Mouse (Mus musculus) MEL (cell line): Measurements from ENCODE around the gene Nxpe5. TPM values are rescaled to one million over a fixed set of nuclear protein-coding genes. Genes with fewer than 3 reads are reported as not detected.

ENCODE experiments used
- DNase-seq: peaks from one replicate; pipeline ENCODE4 v3.0.0; 2011; ENCODE audit warnings: low read depth, low spot score
- H3K27ac ChIP-seq: 2 replicates; pipeline ENCODE4 v1.5.1; 2012; ENCODE audit warnings: low read depth, mild to moderate bottlenecking, control low read depth, low read length, moderate library complexity; ENCODE audit not compliant: control insufficient read depth
- H3K27me3 ChIP-seq, 2 experiments: fragments of 150-350 bp in 1 of 2; sonication (generic) in 1 of 2; 2 replicates each; pipeline ENCODE4 v1.6.1; 2012; ENCODE audit warnings: low read length in 2 of 2, mild to moderate bottlenecking in 2 of 2, improper control_type of control experiment in 1 of 2, moderate library complexity in 1 of 2; ENCODE audit not compliant: insufficient read depth in 2 of 2, control insufficient read depth in 1 of 2
- H3K36me3 ChIP-seq, 2 experiments: 2 replicates each; pipeline ENCODE4 v1.6.1; 2012 to 2014; ENCODE audit warnings: low read length in 2 of 2, improper control_type of control experiment in 1 of 2, inconsistent platforms in 1 of 2, mild to moderate bottlenecking in 1 of 2; ENCODE audit not compliant: insufficient read depth in 2 of 2, control insufficient read depth in 1 of 2
- H3K4me1 ChIP-seq, 2 experiments: fragments of 150-350 bp in 1 of 2; sonication (generic) in 1 of 2; 2 replicates each; pipeline ENCODE4 v1.6.1; 2012; ENCODE audit warnings: low read length in 2 of 2, improper control_type of control experiment in 1 of 2, mild to moderate bottlenecking in 1 of 2; ENCODE audit not compliant: insufficient read depth in 2 of 2, control insufficient read depth in 1 of 2
- H3K4me3 ChIP-seq, 2 experiments: fragments of 150-350 bp in 1 of 2; sonication (generic) in 1 of 2; 2 replicates each; pipeline ENCODE4 v1.5.1; 2012; ENCODE audit warnings: low read depth in 2 of 2, low read length in 2 of 2, mild to moderate bottlenecking in 2 of 2, moderate library complexity in 2 of 2, control low read depth in 1 of 2, improper control_type of control experiment in 1 of 2; ENCODE audit not compliant: control insufficient read depth in 1 of 2, insufficient read depth in 1 of 2
- H3K79me2 ChIP-seq: 2 replicates; pipeline ENCODE4 v1.6.1; 2012; ENCODE audit warnings: mild to moderate bottlenecking, low read length, moderate library complexity; ENCODE audit not compliant: control insufficient read depth, poor library complexity, insufficient read depth
- H3K9ac ChIP-seq: 2 replicates; pipeline ENCODE4 v1.6.1; 2012; ENCODE audit warnings: low read depth, mild to moderate bottlenecking, control low read depth, low read length, moderate library complexity; ENCODE audit not compliant: control insufficient read depth, poor library complexity, severe bottlenecking
- H3K9me3 ChIP-seq: fragments of 150-350 bp; sonication (generic); replicated peaks from 2 replicates; pipeline ENCODE4 v1.6.1; 2012; ENCODE audit warnings: mild to moderate bottlenecking, low read length, improper control_type of control experiment, moderate library complexity; ENCODE audit not compliant: insufficient read depth
- BHLHE40 ChIP-seq: IDR thresholded peaks from 2 replicates; pipeline ENCODE4 v1.6.1; 2012; ENCODE audit warnings: low read depth, mild to moderate bottlenecking, inconsistent platforms, low read length, improper control_type of control experiment, borderline replicate concordance
- CHD1 ChIP-seq: IDR thresholded peaks from 2 replicates; pipeline ENCODE4 v1.6.1; 2012; ENCODE audit warnings: low read depth, mild to moderate bottlenecking, inconsistent platforms, low read length, improper control_type of control experiment
- CHD2 ChIP-seq: IDR thresholded peaks from 2 replicates; pipeline ENCODE4 v1.6.1; 2011; ENCODE audit warnings: low read length, improper control_type of control experiment
- ELF1 ChIP-seq: IDR thresholded peaks from 2 replicates; pipeline ENCODE4 v1.6.1; 2014; ENCODE audit warnings: low read depth, mild to moderate bottlenecking, inconsistent platforms, low read length, improper control_type of control experiment, moderate library complexity
- EP300 ChIP-seq, 2 experiments: IDR thresholded peaks; 2 replicates each; pipeline ENCODE4 v1.6.1; 2011; ENCODE audit warnings: improper control_type of control experiment in 2 of 2, low read length in 2 of 2, low read depth in 1 of 2, mild to moderate bottlenecking in 1 of 2
- ETS1 ChIP-seq: IDR thresholded peaks from 2 replicates; pipeline ENCODE4 v1.6.1; 2012; ENCODE audit warnings: low read depth, mild to moderate bottlenecking, inconsistent platforms, low read length, improper control_type of control experiment, moderate library complexity
- GABPA ChIP-seq: IDR thresholded peaks from 2 replicates; pipeline ENCODE4 v1.6.1; 2012; ENCODE audit warnings: low read depth, mild to moderate bottlenecking, inconsistent platforms, low read length, improper control_type of control experiment, moderate library complexity
- GATA1 ChIP-seq: IDR thresholded peaks from 2 replicates; pipeline ENCODE4 v1.6.1; 2011; ENCODE audit warnings: low read depth, low read length, improper control_type of control experiment
- KAT2A ChIP-seq: conservative IDR thresholded peaks from 2 replicates; pipeline ENCODE4 v1.6.1; 2012; ENCODE audit warnings: low read depth, low read length, improper control_type of control experiment, inconsistent platforms
- MAFK ChIP-seq: IDR thresholded peaks from 2 replicates; pipeline ENCODE4 v1.6.1; 2011; ENCODE audit warnings: low read depth, mild to moderate bottlenecking, low read length, improper control_type of control experiment, borderline replicate concordance
- MAX ChIP-seq: IDR thresholded peaks from 2 replicates; pipeline ENCODE4 v1.6.1; 2011; ENCODE audit warnings: low read length, improper control_type of control experiment
- MAZ ChIP-seq: IDR thresholded peaks from 2 replicates; pipeline ENCODE4 v1.6.1; 2012; ENCODE audit warnings: low read depth, mild to moderate bottlenecking, inconsistent platforms, low read length, improper control_type of control experiment
- MYB ChIP-seq: IDR thresholded peaks from 2 replicates; pipeline ENCODE4 v1.6.1; 2011; ENCODE audit warnings: mild to moderate bottlenecking, low read depth, low read length, improper control_type of control experiment
- NELFE ChIP-seq: IDR thresholded peaks from 2 replicates; pipeline ENCODE4 v1.6.1; 2011; ENCODE audit warnings: low read depth, low read length, improper control_type of control experiment
- NRF1 ChIP-seq: IDR thresholded peaks from 2 replicates; pipeline ENCODE4 v1.6.1; 2014; ENCODE audit warnings: low read depth, mild to moderate bottlenecking, inconsistent platforms, low read length, improper control_type of control experiment, moderate library complexity; ENCODE audit not compliant: poor library complexity, insufficient read depth, severe bottlenecking
- POLR2A ChIP-seq, 2 experiments: IDR thresholded peaks; 2 replicates each; pipeline ENCODE4 v1.6.1; 2011 to 2012; ENCODE audit warnings: low read length in 2 of 2, mild to moderate bottlenecking in 2 of 2, control low read depth in 1 of 2, improper control_type of control experiment in 1 of 2, low read depth in 1 of 2, moderate library complexity in 1 of 2; ENCODE audit not compliant: control insufficient read depth in 1 of 2, insufficient read depth in 1 of 2, poor library complexity in 1 of 2
- TAL1 ChIP-seq: IDR thresholded peaks from 2 replicates; pipeline ENCODE4 v1.6.1; 2012; ENCODE audit warnings: mild to moderate bottlenecking, inconsistent platforms, low read length, moderate library complexity, mixed read lengths
- TBP ChIP-seq: IDR thresholded peaks from 2 replicates; pipeline ENCODE4 v1.8.0; 2011; ENCODE audit warnings: low read depth, low read length, improper control_type of control experiment
- USF1 ChIP-seq: IDR thresholded peaks from 2 replicates; pipeline ENCODE4 v1.6.1; 2014; ENCODE audit warnings: low read depth, mild to moderate bottlenecking, inconsistent platforms, low read length, improper control_type of control experiment, moderate library complexity
- ZC3H11A ChIP-seq: IDR thresholded peaks from 2 replicates; pipeline ENCODE4 v1.6.1; 2012; ENCODE audit warnings: low read depth, mild to moderate bottlenecking, inconsistent platforms, low read length, improper control_type of control experiment
- ZMIZ1 ChIP-seq: IDR thresholded peaks from 2 replicates; pipeline ENCODE4 v1.6.1; 2012; ENCODE audit warnings: low read depth, mild to moderate bottlenecking, inconsistent platforms, low read length, improper control_type of control experiment, moderate library complexity
- ZNF384 ChIP-seq: IDR thresholded peaks from 2 replicates; pipeline ENCODE4 v1.6.1; 2012; ENCODE audit warnings: low read depth, mild to moderate bottlenecking, inconsistent platforms, low read length, improper control_type of control experiment
- polyA plus RNA-seq, 2 experiments: library from polyadenylated mRNA; stranded (reverse) in 1 of 2; unstranded in 1 of 2; fragments of >175 nt in 1 of 2; fragments of >200 nt in 1 of 2; gene quantifications; 2 replicates each; pipeline versions ENCODE4 v1.2.1 to v1.2.4; 2012; ENCODE audit warnings: low replicate concordance in 2 of 2, low read depth in 1 of 2; ENCODE audit not compliant: insufficient read length in 2 of 2, insufficient read depth in 1 of 2, missing spikeins in 1 of 2
- total RNA-seq: library from RNA; depleted of rRNA; stranded (reverse); fragments of 300-350 nt; gene quantifications from 2 replicates; pipeline ENCODE4 v1.2.3, GENCODE M21; 2012

Gene Nxpe5
- total and polyA plus RNA-seq, 3 experiments = not detected

DNA sequence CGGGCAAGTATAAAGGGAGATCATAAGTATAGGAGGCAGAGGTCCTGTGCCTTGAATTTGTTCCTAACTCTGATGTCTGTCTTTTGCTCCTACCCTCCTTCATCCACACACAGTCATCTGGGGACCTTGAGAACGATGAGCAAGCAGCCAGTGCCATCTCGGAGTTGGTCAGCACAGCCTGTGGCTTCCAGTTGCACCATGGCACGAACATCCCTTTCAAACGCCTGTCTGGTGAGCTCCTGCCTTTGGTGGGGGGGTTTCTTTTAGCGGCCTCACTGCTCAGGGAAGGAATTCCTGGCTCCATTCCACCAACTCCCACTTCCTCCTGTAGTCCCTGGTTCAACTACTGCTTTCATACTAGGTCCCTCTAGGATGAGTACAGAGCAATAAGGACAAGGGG, 32.8 kb downstream of the Nxpe5 start:
- H3K9ac ChIP-seq = no peak overlapping the region
- no peaks in the 10 kb centered on the region for H3K27me3 ChIP-seq
- peaks cover 3 to 61% of the 10 kb centered on the region in 2 experiments; a peak in 3 of 4 replicates for H3K36me3 ChIP-seq
- H3K4me3 ChIP-seq = no peak overlapping the region
- peaks cover 39% of the 10 kb centered on the region for H3K79me2 ChIP-seq
- peaks cover 12 to 71% of the 10 kb centered on the region in 2 experiments for H3K4me1 ChIP-seq
- H3K9me3 ChIP-seq = no peaks in the 10 kb centered on the region
- H3K27ac ChIP-seq = peak overlapping the region; percentile 26; the same call in 1 of the 2 replicates
- peak; percentile 30 for DNase-seq
- TF ChIP-seq POLR2A (IDR thresholded peaks at IDR 0.05; ENCODE audit: control insufficient read depth in 1 of 2, insufficient read depth in 1 of 2, low read depth in 1 of 2, low read length in 2 of 2, poor library complexity in 1 of 2) (peak in 1 of 2 experiments; percentile 41; a peak in 1 of 4 replicates), BHLHE40 (no peak)

DNA sequence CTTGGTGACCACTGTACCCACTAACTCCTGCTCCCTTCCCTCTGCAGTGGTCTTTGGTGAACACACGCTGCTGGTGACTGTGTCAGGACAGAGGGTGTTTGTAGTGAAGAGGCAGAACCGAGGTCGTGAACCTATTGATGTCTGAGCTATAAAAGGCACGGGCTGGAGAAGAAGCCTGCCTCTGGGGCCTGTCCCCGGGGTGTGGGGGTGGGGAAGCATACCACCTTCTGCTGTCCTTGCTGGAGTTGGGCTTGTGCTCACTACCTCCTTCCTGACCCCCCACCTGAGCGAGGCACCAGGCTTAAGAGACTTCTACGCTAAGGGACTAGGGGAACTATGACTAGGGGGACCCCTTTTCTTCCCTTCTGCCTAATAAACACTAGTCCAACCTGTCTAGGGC, 33.3 kb downstream of the Nxpe5 start:
- peaks cover 42% of the 10 kb centered on the region for H3K79me2 ChIP-seq
- peaks cover 12 to 71% of the 10 kb centered on the region in 2 experiments for H3K4me1 ChIP-seq
- TF ChIP-seq GABPA = no peak
- no peak for TF ChIP-seq MAFK
- TF ChIP-seq ZNF384 = 0 out of 2 replicates have a peak, but pooled peaks have one; percentile 22
- TF ChIP-seq MAZ = no peak
- TF ChIP-seq CHD2 = no peak
- TF ChIP-seq ETS1 = no peak
- TF ChIP-seq NRF1 = no peak
- no peak for TF ChIP-seq GATA1
- no peak for TF ChIP-seq TBP
- no peak for TF ChIP-seq USF1
- TF ChIP-seq MYB = no peak
- no peak for TF ChIP-seq ZC3H11A
- TF ChIP-seq MAX = no peak
- no peak for TF ChIP-seq NELFE
- 0 out of 2 replicates have a peak, but pooled peaks have one; percentile 36 for TF ChIP-seq CHD1
- TF ChIP-seq ELF1 = no peak
- TF ChIP-seq ZMIZ1 = no peak
- TF ChIP-seq TAL1 = no peak
- no peak for TF ChIP-seq EP300 (IDR thresholded peaks at IDR 0.05; ENCODE audit: low read depth in 1 of 2, low read length in 2 of 2)
- no peak for TF ChIP-seq KAT2A
- peak in 1 of 2 experiments; percentile 32; a peak in 1 of 4 replicates for TF ChIP-seq POLR2A (IDR thresholded peaks at IDR 0.05; ENCODE audit: control insufficient read depth in 1 of 2, insufficient read depth in 1 of 2, low read depth in 1 of 2, low read length in 2 of 2, poor library complexity in 1 of 2)
- no peak overlapping the region; the same call in 1 of the 2 replicates for H3K9ac ChIP-seq
- peaks cover 3 to 61% of the 10 kb centered on the region in 2 experiments; a peak in 3 of 4 replicates for H3K36me3 ChIP-seq
- H3K9me3 ChIP-seq = no peaks in the 10 kb centered on the region
- no peaks in the 10 kb centered on the region for H3K27me3 ChIP-seq
- no peak overlapping the region for H3K4me3 ChIP-seq
- H3K27ac ChIP-seq = peak overlapping the region; percentile 36; the same call in 1 of the 2 replicates
- DNase-seq = no peak
